Mouse (Mus musculus): ENCODE data around the gene Gm11985. TPM values are rescaled to one million over a fixed set of nuclear protein-coding genes. Genes with fewer than 3 reads are reported as not detected.
"Not testable (repeated sequence)": the region's sequence is repeated elsewhere in the genome, so short reads cannot be mapped to it uniquely, and the experiment has no call there.

Gm11985 gene
- not detected in 2 replicates for polyA plus RNA-seq (2015; fragmentation: Nextera tagmentation; extraction: Ambion mirVana)

DNA sequence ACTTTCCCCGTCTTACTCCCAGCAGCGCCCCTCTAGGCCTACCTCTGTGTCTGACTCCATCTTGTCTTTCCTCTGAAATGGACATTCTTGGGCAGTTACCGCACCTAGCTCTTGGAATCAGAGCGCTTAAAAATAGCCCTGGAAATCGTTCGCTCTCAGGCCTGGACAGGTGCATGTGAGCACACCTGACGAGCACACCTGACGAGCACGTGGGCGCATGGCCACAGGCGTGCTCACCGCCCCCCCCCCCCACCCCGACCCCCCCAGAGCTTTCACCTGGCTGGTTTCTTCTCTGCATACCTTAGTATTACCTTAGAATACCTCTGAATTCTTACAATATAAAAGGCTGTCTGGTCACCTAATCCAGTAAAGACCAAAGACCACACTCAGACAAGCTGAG lies at the start of gene Gm11985:
Gm11985 (minus strand) TSS at position 101 of the 400 bp plus-strand sequence.
- H3K27ac ChIP-seq, result no peak within 1 kb of the TSS
- 88% methylated on average over 13 of the region's 13 CpGs for WGBS
- ATAC-seq, result no peak
- no peaks in the 10 kb centered on the region for H3K36me3 ChIP-seq
- no peak within 1 kb of the TSS for H3K9ac ChIP-seq
- no peak within 1 kb of the TSS for H3K4me2 ChIP-seq (replicated peaks)
- H3K27me3 ChIP-seq (replicated peaks), result no peaks in the 10 kb centered on the region
- H3K4me3 ChIP-seq (replicated peaks), result no peak within 1 kb of the TSS
- H3K9me3 ChIP-seq, result no peaks in the 10 kb centered on the region
- H3K4me1 ChIP-seq (replicated peaks), result no peaks in the 10 kb centered on the region; the same call in 1 of the 2 replicates

DNA sequence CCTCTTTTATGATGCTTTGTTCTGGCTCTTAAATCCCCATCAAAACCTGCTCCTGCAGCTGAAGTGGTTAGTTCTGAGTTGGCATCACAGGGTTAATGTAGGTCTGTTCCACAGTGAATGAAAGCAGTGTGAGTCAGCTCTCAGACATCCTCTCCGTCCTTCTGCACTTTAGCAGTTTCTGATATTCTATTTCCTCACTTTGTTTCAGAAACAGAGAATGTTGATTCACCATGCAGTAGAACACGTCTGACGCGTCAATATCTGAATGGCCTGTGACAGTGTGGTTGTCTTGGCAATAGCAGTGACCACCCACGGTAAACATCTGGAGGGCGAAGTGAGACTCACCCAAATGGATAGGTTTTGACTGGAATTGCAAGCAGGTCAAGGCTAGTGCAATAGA lies 49.3 kb upstream of the Gm11985 start:
- Histone ChIP-seq H3K4me1 (replicated peaks) (no peaks in the 10 kb centered on the region), H3K27ac (no peak overlapping the region)

DNA sequence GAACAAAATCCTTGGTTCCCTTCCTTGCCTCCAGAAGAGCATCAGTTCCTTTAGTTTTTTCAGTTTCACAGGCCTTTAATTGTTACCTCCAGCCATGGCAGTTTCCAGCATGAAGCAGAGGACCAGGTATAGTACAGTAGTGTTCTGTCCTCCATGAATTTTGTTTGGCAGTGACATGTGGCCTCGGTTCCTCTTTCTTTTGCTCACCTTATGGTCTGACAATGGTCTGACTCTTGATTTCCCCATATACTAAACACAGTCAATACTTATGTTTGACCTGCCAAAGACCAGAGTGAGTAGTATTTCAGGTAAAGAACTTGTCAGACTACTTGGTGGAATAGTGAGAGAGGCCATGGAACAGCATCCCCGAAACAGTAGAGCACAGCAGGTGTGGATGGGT lies 48.4 kb upstream of the Gm11985 start:
- no peaks in the 10 kb centered on the region for H3K36me3 ChIP-seq
- ATAC-seq, result no peak
- H3K4me1 ChIP-seq (replicated peaks), result no peaks in the 10 kb centered on the region
- H3K9ac ChIP-seq, result no peak overlapping the region
- no peaks in the 10 kb centered on the region for H3K27me3 ChIP-seq (replicated peaks)
- H3K9me3 ChIP-seq, result no peaks in the 10 kb centered on the region
- no peak overlapping the region for H3K4me2 ChIP-seq (replicated peaks)
- H3K4me3 ChIP-seq (replicated peaks), result no peak overlapping the region
- WGBS, result 89% methylated on average over 2 of the region's 2 CpGs
- no peak overlapping the region for H3K27ac ChIP-seq

More for the DNA sequence above, 49.3 kb upstream of the Gm11985 start:
- Histone ChIP-seq H3K9ac (no peak overlapping the region), H3K36me3 (no peaks in the 10 kb centered on the region), H3K4me2 (replicated peaks) (no peak overlapping the region), H3K9me3 (no peaks in the 10 kb centered on the region), H3K4me3 (replicated peaks) (no peak overlapping the region), H3K27me3 (replicated peaks) (no peaks in the 10 kb centered on the region)
- 64% methylated on average over 6 of the region's 6 CpGs for WGBS
- peak; percentile 36; the same call in 1 of the 2 replicates for ATAC-seq

DNA sequence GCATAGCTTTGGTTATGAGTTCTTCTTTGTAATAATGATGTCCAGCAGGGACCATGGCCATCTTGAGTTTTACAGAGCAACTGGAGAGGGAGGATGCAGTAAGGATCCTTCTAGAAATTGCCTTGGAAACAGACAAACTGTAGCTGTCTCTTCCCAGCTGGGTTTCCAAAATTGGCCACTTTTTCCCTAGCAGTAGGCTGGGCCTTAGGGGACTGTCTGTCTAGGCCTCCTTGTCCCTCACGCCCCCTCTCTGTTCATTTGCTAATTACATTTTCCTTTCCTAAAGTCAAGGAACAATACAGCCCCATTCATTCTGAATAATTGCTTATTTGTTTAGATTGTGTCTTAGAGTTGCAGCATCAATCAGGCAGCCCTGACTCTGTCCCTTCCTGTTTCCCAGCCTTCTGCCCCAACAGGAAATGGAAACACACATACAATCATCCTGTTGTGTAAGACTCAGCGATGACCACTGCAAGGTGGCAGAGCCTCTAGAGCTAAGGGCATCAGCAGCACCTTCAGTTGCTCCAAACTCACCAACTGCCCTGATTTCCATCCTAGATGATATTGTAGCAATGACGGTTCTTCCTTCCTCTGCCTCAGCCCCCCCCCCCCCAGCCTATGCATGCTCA lies 46.7 kb upstream of the Gm11985 start:
- Histone ChIP-seq H3K27ac (no peak overlapping the region), H3K9ac (no peak overlapping the region), H3K4me1 (replicated peaks) (no peaks in the 10 kb centered on the region), H3K4me2 (replicated peaks) (no peak overlapping the region), H3K36me3 (no peaks in the 10 kb centered on the region), H3K9me3 (no peaks in the 10 kb centered on the region), H3K27me3 (replicated peaks) (no peaks in the 10 kb centered on the region), H3K4me3 (replicated peaks) (no peak overlapping the region)
- no peak for ATAC-seq
- WGBS, result 56% methylated on average over 3 of the region's 3 CpGs

GRCm38 (mm10) chr11:7234436-7234835 lies 46.1 kb upstream of the Gm11985 start:
- no peak overlapping the region for H3K27ac ChIP-seq
- no peaks in the 10 kb centered on the region for H3K36me3 ChIP-seq
- ATAC-seq, result no peak
- WGBS, result 76% methylated on average over 1 of the region's 1 CpGs
- no peaks in the 10 kb centered on the region for H3K4me1 ChIP-seq (replicated peaks)
- H3K27me3 ChIP-seq (replicated peaks), result no peaks in the 10 kb centered on the region
- no peak overlapping the region for H3K4me3 ChIP-seq (replicated peaks)
- H3K9ac ChIP-seq, result no peak overlapping the region
- no peak overlapping the region for H3K4me2 ChIP-seq (replicated peaks)
- H3K9me3 ChIP-seq, result no peaks in the 10 kb centered on the region

DNA sequence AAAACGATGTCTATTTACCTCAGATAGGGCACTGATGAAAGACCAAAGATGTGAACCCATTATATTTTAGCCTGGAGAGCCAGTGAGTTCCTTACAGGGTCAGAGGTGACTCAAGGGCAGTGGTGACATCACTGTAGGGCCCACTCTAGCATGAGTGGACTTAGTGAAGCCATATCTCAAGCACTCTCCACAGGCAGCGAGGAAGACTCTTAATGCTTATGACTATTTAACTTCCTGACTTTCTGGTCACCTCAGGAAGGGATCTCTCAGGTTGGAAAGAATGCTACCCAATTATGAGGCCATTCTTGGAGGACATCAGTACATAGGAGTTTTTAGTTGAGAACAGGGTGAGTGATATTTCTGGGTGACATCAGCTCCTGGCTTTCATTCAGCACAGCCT lies 45.0 kb upstream of the Gm11985 start:
- Histone ChIP-seq H3K4me1 (replicated peaks) (no peaks in the 10 kb centered on the region), H3K36me3 (no peaks in the 10 kb centered on the region), H3K9me3 (no peaks in the 10 kb centered on the region), H3K27ac (no peak overlapping the region), H3K27me3 (replicated peaks) (no peaks in the 10 kb centered on the region), H3K4me3 (replicated peaks) (no peak overlapping the region), H3K9ac (no peak overlapping the region), H3K4me2 (replicated peaks) (no peak overlapping the region)
- ATAC-seq, result no peak
- WGBS, result 81% methylated on average over 2 of the region's 2 CpGs

- no peak overlapping the region for H3K27ac ChIP-seq
- 91% methylated on average over 4 of the region's 4 CpGs for WGBS
- no peaks in the 10 kb centered on the region for H3K4me1 ChIP-seq (replicated peaks)
Observed at GRCm38 (mm10) chr11:7231958-7232357, 43.6 kb upstream of the Gm11985 start.

GRCm38 (mm10) chr11:7230000-7230399 lies 41.6 kb upstream of the Gm11985 start:
- Histone ChIP-seq H3K9me3 (no peaks in the 10 kb centered on the region), H3K4me1 (replicated peaks) (no peaks in the 10 kb centered on the region), H3K27me3 (replicated peaks) (no peaks in the 10 kb centered on the region), H3K4me2 (replicated peaks) (no peak overlapping the region), H3K9ac (no peak overlapping the region), H3K4me3 (replicated peaks) (no peak overlapping the region), H3K27ac (no peak overlapping the region), H3K36me3 (no peaks in the 10 kb centered on the region)
- no peak for ATAC-seq
- 39% methylated on average over 4 of the region's 4 CpGs for WGBS

More at GRCm38 (mm10) chr11:7231958-7232357, 43.6 kb upstream of the Gm11985 start:
- ATAC-seq, result no peak
- H3K9me3 ChIP-seq, result no peaks in the 10 kb centered on the region
- H3K4me3 ChIP-seq (replicated peaks), result no peak overlapping the region
- H3K36me3 ChIP-seq, result no peaks in the 10 kb centered on the region
- H3K4me2 ChIP-seq (replicated peaks), result no peak overlapping the region
- H3K27me3 ChIP-seq (replicated peaks), result no peaks in the 10 kb centered on the region
- H3K9ac ChIP-seq, result no peak overlapping the region

GRCm38 (mm10) chr11:7228107-7228506 lies 39.7 kb upstream of the Gm11985 start:
- WGBS, result 74% methylated on average over 4 of the region's 4 CpGs
- ATAC-seq, result no peak
- no peaks in the 10 kb centered on the region for H3K4me1 ChIP-seq (replicated peaks)

DNA sequence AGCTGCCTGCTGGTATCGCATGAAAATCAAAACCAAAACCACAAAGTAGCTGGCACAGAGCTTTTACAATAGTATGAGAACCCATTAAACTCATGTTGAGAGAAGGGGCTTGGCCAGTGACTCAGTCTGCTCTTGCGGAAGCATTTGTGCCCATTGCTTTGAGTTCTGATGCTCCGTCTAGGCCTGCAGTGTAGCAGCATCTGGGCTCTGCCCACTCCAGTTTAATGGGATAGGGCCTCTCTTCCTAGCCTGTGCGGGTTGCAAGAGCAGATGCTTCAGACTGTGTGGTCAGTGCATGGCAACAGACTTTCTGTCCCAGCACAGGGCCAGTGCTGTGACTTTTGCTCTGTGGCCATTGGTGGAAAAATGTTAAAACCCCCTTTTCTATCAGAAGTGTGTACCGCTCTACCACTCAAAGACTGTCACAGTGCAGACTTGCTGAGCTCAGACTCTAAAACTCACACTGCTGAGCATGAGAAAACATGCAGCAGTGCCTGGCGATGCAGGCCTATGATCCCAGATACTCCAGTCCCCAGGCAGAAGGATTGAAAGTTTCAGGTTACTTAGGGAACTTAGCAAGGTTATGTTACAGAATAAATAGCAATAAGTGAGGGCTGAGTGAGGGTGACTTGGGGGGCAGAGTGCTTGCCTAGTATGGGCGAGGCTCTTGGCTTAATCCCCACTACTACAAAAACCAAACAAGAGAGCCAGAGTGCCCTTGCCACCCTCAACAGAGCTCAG lies 38.6 kb upstream of the Gm11985 start:
- no peak for ATAC-seq

More at GRCm38 (mm10) chr11:7228107-7228506, 39.7 kb upstream of the Gm11985 start:
- Histone ChIP-seq H3K36me3 (no peaks in the 10 kb centered on the region), H3K9me3 (no peaks in the 10 kb centered on the region), H3K4me2 (replicated peaks) (no peak overlapping the region), H3K27ac (no peak overlapping the region), H3K4me3 (replicated peaks) (no peak overlapping the region), H3K9ac (no peak overlapping the region), H3K27me3 (replicated peaks) (no peaks in the 10 kb centered on the region)

DNA sequence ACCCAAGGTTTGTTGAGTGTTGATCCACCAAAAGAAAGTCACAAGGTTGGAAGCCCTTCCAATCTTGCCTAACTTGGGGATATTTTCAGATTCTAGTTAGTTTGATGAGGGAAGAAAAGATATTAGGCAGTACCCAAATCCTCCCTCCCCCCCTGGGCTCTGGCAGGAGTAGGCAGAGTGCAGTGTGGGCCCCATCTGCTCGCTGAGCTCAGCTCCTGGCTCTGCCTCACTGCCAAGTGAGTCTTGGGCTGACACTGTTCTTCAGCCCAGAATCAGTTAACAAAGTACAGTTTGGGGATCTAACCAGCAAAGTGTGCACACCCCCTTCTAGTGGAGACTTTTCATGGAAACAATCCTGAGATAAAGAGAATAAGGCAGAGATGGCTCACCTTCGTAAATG lies 37.8 kb upstream of the Gm11985 start:
- H3K4me1 ChIP-seq (replicated peaks), result no peaks in the 10 kb centered on the region
- H3K4me2 ChIP-seq (replicated peaks), result no peak overlapping the region
- ATAC-seq, result no peak
- H3K9me3 ChIP-seq, result no peaks in the 10 kb centered on the region
- no peak overlapping the region for H3K27ac ChIP-seq
- H3K36me3 ChIP-seq, result no peaks in the 10 kb centered on the region
- H3K9ac ChIP-seq, result no peak overlapping the region
- no peak overlapping the region for H3K4me3 ChIP-seq (replicated peaks)
- 68% methylated on average over 2 of the region's 2 CpGs for WGBS
- no peaks in the 10 kb centered on the region for H3K27me3 ChIP-seq (replicated peaks)

More for the DNA sequence above, 38.6 kb upstream of the Gm11985 start:
- H3K9me3 ChIP-seq, result no peaks in the 10 kb centered on the region
- H3K4me3 ChIP-seq (replicated peaks), result no peak overlapping the region
- WGBS, result 84% methylated on average over 7 of the region's 7 CpGs
- H3K27me3 ChIP-seq (replicated peaks), result no peaks in the 10 kb centered on the region
- H3K27ac ChIP-seq, result no peak overlapping the region
- H3K36me3 ChIP-seq, result no peaks in the 10 kb centered on the region
- no peak overlapping the region for H3K9ac ChIP-seq
- no peaks in the 10 kb centered on the region for H3K4me1 ChIP-seq (replicated peaks)
- no peak overlapping the region for H3K4me2 ChIP-seq (replicated peaks)

DNA sequence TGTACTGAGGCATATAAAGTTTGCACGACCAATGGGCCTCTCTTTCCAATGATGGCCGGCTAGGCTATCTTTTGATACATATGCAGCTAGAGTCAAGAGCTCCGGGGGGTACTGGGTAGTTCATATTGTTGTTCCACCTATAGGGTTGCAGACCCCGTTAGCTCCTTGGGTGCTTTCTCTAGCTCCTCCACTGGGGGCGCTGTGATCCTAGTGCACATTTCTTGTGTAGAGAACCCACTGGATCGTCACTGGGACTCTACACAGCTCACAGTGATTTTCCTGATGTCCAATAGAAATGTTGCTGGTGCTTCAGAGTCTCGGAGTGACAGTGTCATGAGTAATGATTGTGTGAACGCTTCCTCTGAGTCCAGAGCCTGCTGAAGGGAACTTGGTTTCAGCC lies 33.5 kb upstream of the Gm11985 start:
- H3K9ac ChIP-seq; H3K9me3 ChIP-seq; H3K36me3 ChIP-seq; H3K4me2 ChIP-seq (replicated peaks); H3K27ac ChIP-seq; H3K4me3 ChIP-seq (replicated peaks); H3K4me1 ChIP-seq (replicated peaks); ATAC-seq; H3K27me3 ChIP-seq (replicated peaks): not testable (repeated sequence)
- 76% methylated on average over 8 of the region's 8 CpGs for WGBS

DNA sequence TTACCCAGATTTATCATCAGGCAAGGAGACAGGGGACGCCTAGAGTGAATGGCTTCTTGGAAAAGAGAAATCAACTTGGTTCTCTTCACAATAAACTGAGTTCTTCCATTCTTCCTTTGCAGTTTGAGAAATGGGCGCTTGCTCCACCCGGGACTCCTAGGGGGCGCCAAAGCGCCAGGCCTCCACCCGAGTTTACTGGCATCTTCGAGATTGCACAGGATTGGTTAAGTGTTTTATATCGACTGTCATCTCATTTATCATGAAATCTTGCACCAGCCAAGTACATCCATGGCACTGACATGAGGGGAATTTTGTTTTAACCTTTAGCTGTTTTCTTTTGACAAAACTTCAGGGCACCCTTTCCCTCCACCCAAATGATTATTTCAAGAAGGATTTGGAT lies 27.3 kb upstream of the Gm11985 start:
- WGBS, result 20% methylated on average over 8 of the region's 8 CpGs
- H3K4me1 ChIP-seq (replicated peaks), result peaks cover 17% of the 10 kb centered on the region

More for the DNA sequence above, 27.3 kb upstream of the Gm11985 start:
- Histone ChIP-seq H3K27me3 (replicated peaks) (peaks cover 34% of the 10 kb centered on the region), H3K4me3 (replicated peaks) (no peak overlapping the region), H3K4me2 (replicated peaks) (no peak overlapping the region), H3K27ac (no peak overlapping the region), H3K36me3 (no peaks in the 10 kb centered on the region), H3K9ac (no peak overlapping the region), H3K9me3 (no peaks in the 10 kb centered on the region)
- no peak for ATAC-seq
